Mouse (Mus musculus) frontal cortex, adult (tissue): ENCODE data around the gene Pdzd7.

Source experiments
- ATAC-seq: cut with Nextera tagmentation; 2 replicates; pipeline ENCODE4 v1.9.2; 2017; ENCODE audit warnings: mild to moderate bottlenecking, moderate library complexity, mixed read lengths; ENCODE audit not compliant: low TSS enrichment

Pdzd7 gene

GRCm38 (mm10) chr19:44985159-44985988 is 60.1 kb downstream of the Pdzd7 start:
- no peak for ATAC-seq

GRCm38 (mm10) chr19:44984420-44984819 is 61.1 kb downstream of the Pdzd7 start:
- ATAC-seq = no peak

GRCm38 (mm10) chr19:44983366-44983765 is 62.2 kb downstream of the Pdzd7 start:
- no peak for ATAC-seq

DNA sequence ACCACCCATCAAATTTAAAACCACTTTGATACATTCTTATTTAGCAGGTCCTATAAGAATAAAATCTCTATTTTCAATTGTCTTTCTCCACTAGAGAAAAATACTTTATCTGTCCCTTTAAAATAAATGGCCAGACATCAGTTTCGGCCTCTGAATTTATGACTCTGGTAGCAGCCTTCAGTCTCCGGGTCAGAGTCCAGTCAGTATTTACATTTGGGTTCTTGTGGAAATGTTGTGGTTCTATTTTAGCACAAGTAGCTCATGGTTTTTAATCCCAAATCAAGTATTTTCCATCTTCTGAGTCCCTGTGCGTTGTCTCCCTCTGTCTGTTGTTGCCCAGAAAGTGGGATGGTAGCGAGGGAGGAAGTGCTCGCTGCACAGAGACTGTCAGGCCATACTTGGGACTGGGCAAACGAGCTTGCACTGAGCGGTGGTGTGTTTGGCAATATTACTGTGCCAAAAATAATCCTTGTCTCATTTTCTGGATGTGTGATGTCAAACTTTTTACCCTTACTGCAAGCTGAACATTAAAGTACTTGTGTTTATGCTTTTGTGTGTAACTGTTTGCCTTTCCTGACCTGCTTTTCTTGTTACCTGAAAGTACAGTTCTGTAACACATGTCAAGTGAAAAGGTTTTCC is 62.9 kb downstream of the Pdzd7 start:
- no peak for ATAC-seq

DNA sequence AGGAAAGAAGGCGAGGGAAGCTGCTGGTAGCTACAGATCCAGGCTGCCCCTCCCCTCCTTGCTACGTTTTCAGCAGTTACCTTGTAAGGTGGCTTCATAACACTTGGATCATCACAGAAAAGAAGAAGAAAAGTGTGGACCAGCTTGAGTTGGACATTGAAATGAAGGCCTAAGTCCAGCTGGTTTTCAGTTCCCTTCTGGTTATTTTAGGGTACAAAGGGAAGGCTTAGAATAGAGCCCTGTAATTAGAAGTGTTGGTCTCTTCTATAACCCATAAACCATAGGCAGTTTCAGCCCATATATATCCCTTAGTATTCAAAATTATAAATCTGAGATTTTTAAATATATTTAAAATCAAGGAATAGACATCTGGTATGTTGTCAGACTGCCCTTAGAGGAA is 64.7 kb downstream of the Pdzd7 start:
- no peak for ATAC-seq

DNA sequence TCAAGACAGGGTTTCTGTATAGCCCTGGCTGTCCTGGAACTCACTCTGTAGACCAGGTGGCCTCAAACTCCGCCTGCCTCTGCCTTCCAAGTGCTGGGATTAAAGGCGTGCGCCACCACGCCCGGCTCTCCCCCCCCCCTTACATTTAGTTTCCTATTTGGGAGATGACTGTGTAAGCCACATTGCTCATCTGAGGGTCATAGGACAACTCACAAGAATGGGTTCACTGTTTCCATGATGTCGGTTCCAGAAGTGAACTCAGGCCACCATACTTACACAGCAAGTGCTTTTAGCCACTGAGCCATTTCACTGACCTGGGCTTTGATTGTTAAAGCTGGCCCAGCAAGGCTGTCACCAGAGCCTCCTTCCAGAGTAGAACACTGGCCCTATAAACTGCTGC is 68.4 kb downstream of the Pdzd7 start:
- ATAC-seq = no peak
